Mouse (Mus musculus) gastrocnemius, adult 8-10 months (tissue): ENCODE results near the gene Gpha2. TPM values are rescaled to one million over a fixed set of nuclear protein-coding genes. Genes with fewer than 3 reads are reported as not detected.

Source experiments
- DNase-seq, 2 experiments: peaks; one replicate each; pipeline ENCODE4 v3.0.0; 2022; ENCODE audit warnings: low spot score in 2 of 2
- total RNA-seq, 4 experiments: library from RNA; stranded (reverse); gene quantifications; 2 replicates each; pipeline ENCODE4 v1.2.4; 2022

The Gpha2 gene
- total RNA-seq, 4 experiments from 2014 or later = not detected

DNA sequence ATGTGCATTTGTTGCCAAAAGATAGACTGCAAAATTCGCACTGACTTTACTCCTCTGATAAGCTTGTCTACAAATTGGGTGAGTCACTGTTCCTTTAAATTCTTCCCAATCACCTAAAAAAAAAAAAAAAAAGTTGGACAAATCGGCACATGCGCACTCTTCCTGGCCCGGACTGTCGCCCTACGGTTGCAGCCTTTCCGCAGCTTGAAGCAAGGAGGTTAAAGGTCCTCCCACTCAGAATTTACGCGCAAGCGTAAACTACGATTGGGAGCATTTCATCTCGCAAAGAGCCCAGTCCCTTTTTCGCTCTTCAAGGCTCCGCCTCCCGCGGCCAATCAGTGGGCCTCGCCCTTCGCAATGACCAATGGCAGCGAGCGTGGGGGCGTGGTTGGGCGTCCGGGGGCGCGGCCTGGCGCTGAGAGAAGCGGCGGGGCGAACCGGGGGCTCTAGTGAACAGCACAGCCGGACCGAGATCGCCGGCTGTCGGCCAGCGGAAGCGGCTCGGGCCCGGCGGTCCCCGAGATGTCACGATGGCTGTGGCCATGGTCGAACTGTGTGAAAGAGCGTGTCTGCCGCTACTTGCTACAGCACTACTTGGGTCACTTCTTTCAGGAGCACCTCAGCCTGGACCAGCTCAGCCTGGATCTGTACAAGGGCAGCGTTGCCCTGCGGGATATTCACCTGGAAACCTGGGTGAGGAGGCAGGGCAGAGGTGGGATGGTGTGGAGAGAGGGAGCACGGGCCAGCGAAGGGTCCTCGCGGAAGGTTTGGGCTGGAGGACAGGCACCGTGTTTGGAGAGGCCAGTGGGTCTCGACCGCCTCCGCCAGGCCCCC, 15.3 kb downstream of the Gpha2 start, which contains the start of gene Atg2a:
Gene Atg2a (plus strand): TSS at position 395 of the 834 bp plus-strand sequence.
- DNase-seq = peak; percentile 97 to 99

DNA sequence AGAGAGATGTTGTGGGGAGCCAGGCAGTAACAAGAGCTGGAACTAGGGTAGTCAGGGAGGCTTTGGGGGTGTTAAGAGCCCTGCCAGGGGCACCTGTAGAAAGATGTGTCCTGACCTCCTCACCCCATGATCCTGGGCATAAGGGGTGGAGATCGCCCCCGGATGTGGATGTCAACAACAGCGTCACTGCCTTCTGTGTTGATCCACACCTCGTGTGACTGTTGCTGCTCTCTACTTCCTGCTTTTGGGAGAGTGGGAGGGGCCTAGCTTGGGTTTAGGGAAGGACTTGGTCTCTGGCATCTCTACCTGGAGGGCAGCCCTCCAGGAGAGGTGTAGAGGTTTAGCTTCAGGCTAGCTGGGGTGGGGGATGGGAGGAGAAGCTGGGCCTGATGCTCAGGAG, 16.1 kb downstream of the Gpha2 start:
- peak in 1 of 2 experiments; percentile 30 for DNase-seq

DNA sequence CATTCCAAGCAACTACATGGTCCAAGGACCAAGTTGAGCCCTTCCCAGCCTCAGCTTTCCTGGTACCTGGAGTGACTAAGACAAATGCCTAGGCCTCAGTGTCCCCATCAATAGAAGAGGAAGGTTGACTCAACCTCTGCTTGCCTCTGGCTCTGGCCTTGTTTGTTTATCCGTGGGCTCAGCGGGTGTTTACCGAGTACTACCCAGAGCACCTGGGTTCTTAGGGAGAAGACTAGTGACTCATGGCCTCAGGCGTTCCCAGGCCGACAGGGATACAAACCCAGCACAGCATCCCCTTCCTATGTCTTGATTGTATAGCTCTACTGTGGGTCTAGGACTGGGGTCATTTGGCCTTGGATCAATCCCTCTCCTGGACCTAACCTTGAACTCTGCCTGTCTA, 17.0 kb downstream of the Gpha2 start:
- no peak for DNase-seq

DNA sequence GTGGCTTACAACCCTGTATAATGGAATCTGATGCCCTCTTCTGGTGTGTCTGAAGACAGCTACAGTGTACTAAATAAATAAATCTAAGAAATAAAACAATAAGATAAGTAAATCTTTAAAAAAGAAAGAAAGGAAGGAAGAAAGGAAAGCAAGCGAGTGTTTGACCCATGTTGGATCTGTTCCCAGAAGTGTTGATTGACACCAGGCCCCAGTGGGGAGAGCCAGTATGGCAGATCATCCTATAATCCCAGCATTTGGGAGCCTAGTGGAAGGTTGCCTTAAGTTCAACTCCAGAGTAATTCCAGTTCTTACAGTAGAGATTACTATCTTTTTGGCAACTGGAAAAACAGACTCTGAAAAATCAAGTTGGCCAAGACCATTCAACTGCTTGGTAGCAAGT, 19.6 kb downstream of the Gpha2 start:
- DNase-seq = no peak

DNA sequence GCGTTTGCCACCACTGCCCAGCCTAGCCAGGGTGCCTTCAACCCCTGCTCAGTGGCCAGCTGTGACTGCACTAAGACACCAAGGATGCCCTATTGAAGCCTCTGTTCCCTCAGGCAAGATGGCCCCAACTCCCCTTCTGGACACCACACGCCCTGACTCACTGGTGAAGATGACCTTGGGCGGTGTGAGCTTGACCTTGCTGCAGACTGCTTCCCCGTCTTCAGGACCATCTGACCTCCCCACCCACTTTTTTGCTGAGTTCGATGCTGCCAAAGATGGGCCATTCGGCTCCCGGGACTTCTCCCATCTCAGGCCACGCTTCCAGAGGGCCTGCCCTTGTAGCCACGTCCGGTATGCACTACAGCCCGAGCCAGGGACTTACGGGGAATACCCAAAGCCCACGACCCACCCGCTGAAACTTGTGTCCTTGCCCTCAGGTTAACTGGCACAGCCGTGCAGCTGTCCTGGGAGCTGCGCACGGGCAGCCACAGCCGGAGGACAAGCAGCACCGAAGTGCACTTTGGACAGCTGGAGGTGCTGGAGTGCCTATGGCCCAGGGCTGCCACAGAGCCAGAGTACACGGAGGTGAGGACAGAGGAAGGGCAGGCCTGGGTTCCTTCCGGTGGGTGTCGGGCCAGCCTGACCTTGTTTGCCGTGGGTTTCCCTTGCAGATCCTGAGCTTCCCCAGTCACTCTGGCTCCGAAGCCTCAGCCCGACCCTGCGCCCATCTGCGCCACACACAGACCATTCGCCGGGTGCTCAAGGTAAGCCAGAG, 21.5 kb downstream of the Gpha2 start:
- no peak for DNase-seq

DNA sequence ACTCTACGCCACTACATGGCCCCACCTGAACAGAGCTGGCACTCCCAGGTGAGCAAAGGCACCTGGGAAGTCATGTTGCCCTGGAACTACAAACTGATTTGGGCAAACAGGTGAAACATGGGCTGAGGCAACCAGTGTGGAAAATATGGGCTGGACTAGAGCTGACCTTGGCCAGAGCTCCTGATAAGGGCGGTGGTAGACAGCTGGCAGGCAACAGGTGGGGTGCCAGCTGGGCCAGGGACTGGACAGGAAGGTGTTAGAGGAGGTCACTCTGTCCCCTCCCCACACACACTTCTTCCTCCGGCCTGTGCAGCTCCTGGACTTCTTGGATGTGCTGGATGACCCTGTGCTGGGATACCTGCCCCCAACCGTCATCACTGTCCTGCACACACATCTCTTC, 26.8 kb downstream of the Gpha2 start:
- DNase-seq = no peak

DNA sequence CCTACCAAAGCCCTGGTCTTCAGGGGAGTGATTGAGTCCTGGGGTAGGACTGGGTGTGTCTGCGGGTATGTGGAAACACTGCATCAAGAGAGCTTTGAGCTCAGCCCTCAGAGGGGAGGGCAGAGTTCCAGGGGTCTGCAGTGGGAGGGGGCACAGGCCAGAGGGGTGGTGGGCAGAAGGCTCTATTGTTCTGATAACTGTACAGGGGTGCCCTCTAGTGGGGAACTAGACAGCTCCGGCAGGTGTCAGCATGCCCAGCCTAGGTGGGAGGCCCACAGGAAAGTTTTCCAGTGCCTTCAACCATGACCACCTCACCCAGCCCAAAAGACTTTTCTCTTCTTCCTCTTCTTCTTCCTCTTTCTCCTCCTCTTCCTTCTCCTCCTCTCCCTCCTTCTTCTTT, 34.2 kb downstream of the Gpha2 start:
- DNase-seq = no peak

DNA sequence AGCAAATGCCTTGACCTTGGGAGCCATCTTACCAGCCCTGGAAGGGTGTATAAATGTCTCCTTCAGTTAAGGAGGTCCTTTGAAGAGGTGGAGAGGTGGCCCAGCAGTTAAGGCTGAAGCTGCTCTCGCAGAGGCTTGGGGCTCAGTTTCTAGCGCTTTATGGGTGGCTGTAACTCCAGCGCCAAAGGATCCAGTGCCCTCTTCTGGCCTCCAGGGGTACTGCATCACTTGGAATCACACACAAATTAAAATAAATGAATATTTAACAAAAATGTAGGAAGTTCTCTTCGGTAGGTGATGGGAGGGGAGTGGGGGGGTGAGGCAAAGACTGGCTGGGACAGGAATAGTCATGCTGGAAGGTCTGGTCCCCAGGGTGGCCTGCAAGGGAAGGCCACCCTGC, 34.8 kb downstream of the Gpha2 start:
- DNase-seq = no peak

DNA sequence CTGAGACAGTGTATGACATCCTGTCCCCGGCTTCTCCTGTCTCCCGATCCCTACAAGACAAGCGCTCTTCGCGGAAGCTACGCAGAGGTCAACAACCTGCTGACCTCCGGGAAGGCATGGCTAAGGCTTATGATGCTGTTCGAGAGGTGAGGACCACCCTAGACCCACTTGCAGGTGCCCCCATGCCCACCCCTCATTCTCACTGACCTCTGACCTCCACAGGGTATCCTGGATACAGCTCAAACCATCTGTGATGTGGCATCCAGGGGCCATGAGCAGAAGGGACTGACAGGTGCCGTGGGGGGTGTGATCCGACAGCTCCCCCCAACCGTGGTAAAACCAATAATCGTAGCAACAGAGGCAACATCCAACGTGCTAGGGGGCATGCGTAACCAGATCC, 35.2 kb downstream of the Gpha2 start:
- no peak for DNase-seq

DNA sequence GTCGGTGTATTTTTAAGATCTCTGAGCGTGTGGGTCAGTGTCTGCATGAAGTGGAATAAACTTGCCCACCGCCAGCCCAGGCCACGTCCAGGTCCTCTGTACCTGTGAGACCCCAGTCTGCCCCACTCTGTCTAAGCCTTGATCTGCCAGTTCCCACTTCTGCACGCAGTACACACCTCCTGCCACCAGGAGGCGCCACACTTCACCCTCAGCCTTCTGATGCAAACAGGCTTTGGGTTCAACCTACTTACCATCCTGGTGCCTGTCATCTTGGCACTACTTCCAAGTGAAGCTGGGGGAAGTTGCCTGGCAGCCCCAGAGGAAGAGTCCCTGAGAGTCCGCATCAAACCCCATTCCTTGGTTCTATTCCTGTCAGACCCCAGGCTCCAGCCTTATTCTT, 36.0 kb downstream of the Gpha2 start:
- DNase-seq = peak; percentile 48 to 60

DNA sequence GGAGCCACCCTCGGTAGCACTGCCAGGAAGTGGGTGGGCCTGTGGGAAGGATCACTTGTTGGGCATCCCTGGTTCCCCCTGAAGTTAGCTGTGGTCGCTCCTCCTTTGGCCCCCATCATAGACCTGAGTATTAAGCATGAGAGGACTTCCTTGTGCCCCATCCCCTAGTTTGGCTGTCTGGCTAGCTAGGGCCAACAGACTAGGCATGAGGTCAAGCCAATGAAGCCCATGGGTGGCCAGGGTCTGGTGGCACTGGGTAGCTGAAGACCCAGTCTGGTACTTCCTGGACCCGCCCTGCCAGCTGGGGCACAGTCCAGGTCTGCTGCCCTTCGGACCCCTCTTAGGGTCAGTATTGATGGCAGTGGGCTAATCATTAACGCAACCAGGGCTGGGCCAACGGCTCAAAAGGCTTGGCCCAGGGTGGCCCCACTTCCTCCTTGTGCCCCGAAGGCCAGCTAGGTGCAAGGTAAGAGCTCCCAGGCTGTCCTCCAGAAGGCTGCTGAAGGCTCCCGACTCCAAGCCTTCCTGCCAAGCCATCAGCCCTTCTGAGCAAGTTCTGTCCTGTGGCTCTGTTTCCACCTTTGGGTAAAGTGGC, 36.8 kb downstream of the Gpha2 start:
- no peak for DNase-seq

DNA sequence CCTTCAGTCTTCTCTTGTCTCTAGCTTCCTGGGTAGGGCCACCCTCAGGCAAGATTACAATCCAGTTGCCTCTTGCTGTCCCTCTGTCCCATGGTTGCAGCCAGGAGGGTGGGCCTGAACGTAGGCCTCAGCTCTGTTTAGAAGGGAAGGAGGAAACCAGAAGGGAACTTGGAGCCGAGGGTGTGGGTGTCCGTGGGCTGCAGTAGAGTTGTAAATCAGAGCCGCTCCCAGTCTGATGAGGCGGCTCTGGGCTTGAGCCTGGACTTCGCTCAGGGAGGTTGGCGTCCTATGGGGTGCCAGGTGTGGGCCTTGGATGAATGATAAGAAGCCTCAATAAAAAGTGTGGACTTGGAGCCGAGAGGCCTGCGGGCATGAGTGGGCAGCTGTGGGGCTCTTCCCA, 38.0 kb downstream of the Gpha2 start:
- no peak for DNase-seq

DNA sequence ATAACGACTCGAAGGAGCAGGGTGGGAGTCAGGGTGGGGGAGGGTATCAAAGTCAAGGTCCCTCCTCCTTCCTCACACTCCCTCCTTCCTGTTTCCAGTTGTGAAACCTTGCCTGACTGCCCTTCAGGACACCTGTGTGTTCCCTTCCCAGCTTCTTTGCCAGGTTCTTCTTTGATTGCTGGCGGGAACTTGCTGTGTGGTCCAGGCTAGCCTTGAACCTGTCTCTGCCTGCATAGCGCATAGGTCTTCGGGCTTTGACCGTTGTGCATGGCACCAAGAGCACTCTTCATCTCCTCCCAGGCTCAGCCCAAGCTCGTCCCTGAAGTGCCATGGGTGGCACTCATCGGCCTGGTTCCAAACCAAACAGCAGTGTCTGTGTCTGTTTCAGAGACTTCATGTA, 38.8 kb downstream of the Gpha2 start:
- DNase-seq = no peak

DNA sequence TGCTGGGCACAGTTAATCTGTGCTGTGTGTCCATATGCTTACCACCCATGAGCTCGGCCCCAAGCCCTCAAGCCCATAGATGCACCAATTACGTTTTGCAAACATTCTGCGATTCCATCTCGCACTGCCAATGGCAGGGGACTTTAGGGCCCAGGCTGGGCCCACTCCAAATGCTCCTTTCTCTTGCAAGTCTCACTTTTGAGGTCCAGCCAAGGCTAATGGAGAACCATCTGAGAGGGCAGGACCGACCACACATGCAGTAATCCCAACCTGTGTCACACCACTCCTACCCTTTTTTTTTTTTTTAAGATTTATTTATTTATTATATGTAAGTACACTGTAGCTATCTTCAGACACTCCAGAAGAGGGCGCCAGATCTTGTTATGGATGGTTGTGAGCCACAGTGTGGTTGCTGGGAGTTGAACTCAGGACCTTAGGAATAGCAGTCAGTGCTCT, 39.6 kb downstream of the Gpha2 start:
- DNase-seq = no peak

DNA sequence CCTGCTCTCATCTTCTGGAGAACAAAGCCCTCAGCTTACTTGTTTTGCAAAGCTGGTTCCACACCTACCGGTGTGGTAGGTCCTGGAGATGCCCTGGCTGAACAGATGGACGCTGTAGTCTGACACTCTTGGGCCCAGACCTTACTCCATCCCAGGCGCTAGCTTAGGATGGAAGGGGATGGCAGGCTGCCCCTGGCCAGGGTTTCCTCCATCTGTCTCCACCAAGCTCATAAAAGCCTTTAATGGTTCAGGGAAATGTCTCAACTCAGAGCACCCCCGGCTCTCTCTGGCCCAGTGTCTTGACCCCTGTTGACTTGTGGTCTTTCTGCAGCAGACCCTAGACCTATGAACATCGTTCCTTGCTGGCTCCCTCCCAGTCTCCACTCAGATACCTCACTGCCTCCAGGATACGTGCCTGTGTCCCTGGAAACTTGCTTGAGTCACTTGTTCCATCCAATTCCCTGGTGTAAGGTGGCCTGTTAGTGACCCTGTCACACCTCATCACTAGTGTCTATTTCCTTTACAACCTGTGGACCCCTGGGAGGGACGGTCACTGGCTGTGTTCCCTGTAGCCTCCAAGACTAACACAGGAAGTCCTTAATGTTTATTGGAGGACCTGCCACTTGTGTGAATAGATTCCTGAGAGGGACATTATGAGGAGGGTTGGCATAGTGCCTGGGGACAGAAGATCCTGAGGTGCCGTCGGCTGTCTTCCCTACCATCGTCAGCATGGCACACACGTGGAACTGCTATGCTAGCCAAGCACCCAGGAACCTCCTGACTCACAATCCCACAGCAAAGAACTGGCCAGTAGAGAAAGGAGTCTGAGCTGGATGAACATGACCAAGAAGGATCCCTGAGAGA, 41.4 kb downstream of the Gpha2 start:
- DNase-seq = no peak

DNA sequence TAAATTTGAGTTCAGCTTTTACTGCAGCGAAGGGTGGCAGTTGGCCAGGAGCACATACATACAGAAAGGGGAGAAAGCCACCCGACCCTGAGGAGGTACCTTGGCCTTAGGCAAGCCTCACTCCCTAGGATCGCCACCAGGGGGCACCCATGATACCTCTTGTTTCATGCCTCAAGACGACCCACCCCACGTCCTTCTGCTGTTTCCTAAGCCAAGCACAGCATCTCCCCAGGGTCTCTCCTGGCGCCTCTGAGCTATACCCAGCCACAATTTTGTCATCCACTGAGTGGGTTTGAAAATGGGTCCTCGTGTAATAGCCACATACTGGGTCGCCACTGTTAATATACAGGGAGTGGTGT, 42.0 kb downstream of the Gpha2 start:
- peak; percentile 84 to 86 for DNase-seq

DNA sequence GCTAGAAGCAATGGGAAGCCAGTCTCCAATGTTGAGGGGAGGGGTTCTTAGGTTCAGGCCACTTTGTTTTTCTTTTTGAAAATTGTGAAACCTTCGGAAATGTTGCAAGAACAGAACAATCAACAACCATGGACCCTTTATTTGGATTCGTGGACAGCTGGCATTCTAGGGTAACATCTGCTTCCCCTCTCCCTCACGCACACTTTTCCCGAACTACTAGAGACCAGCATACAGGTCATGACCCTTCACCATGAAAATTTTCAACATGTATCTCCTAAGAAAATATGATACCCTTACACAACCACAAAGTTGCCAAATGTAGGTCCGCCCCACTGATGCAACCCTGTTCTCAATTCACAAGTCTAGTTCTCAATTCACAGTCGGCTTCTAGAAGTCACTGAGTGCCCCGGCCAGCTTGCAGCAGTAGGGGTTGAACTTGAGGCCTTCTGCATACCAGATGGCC, 42.5 kb downstream of the Gpha2 start:
- DNase-seq = no peak

DNA sequence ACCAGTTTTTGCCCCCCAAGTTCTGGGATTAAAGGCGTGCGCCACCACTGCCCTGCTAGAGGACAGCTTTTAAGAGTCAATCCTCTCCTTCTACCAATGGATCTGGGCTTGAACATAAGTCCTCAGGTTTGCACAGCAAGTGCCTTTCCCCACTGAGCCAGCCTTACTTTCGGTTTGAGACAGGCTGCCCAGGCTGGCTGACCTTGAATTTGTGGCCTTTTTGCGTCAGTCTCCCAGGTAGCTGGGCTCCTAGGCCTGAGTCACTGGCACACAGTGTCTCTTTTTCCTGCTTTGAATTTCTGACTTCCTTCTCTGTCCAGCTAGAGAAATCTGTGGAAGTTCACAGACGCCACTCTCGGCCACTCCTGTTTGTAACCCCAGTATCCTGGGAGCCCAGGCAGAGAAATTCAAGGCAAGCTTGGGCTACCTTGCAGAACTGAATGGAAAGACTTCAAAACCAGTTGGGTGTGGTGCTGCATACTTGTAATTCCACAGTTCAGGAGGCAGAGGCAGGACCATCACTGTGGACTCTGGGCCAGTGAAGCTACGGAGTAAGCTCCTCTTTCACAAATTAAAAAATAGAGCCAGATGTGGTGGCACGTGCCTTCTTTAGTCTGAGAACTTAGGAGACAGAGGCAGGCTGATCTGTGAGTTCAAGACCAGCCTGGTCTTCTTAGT, 43.8 kb downstream of the Gpha2 start:
- no peak for DNase-seq

DNA sequence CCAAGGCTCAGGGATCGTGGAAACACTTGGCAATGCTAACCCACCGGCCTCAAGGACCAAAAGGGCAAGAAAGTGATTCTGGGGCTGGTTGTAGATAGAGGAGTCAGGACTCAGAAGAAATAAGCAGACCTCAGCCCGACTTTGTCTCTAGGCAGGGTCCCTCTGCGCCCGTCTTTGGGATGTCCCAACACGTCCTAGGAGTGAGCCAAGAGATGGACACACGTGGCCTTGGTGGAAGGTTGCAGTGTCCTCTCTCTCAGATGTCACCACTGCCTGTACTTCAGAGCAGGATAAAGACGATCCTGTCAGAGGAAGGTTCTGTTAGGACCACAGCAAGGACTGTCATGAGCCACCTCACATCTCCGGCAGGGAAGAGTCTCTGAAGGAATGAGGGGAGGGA, 44.5 kb downstream of the Gpha2 start:
- no peak for DNase-seq

DNA sequence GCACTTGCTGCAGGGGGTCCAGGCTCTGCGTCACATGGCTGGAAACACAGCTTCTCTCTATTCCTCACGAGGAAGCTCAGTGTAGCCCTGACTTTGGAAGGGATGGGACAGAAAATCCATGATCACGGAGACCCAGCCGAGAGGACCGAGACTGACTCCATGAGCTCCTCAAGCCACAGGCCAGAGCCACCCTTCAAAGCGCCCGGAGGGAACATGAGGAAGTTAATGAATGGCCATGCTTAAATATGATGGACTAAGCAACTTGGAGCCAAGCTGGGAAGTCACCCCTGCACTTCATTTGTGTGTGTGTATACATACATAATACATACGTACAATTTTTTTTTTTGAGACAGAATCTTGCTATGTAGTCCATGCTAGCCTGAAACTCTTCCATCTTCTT, 45.0 kb downstream of the Gpha2 start:
- no peak for DNase-seq

DNA sequence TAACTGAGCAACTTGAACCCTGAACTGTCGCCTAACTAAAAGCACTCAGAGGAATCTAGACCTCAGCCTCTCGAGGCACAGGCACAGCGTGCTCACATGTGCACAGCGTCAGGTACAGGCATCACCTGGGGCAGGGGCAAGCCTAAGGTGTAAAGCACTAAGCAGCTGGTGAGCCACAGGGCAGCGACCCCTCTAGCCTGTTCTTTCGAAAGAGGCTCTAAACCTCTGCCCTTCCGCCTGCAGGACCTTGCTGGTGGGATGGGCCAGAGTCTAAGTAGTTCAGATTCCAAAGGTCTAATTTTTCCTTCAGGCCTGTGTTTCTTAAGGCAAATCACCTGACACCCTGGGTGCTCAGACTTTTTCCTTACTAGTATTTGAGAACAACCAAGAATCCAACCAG, 45.9 kb downstream of the Gpha2 start:
- DNase-seq = no peak
